Mouse (Mus musculus) B cell, adult 62 days (primary cell): ENCODE results near the gene Plxna2. TPM values are rescaled to one million over a fixed set of nuclear protein-coding genes. Genes with fewer than 3 reads are reported as not detected.

Experiments
- total RNA-seq: library from RNA; stranded (reverse); gene quantifications from 4 replicates; pipeline ENCODE4 v1.2.4, GENCODE M21; 2023

The Plxna2 gene
- total RNA-seq, result 0.15 to 1.3 TPM (median 0.23 TPM) in 4 replicates

GRCm38 (mm10) chr1:194617918-194618317 is at the start of gene Plxna2:
Plxna2 (plus strand) TSS chr1:194618218.

